Mouse (Mus musculus): ENCODE results near the gene Kat2a. TPM values are rescaled to one million over a fixed set of nuclear protein-coding genes. Genes with fewer than 3 reads are reported as not detected.

Gene Kat2a
- 30.5 and 31.7 TPM in 2 replicates for polyA plus RNA-seq (2015; fragmentation: Nextera tagmentation; extraction: Ambion mirVana)

DNA sequence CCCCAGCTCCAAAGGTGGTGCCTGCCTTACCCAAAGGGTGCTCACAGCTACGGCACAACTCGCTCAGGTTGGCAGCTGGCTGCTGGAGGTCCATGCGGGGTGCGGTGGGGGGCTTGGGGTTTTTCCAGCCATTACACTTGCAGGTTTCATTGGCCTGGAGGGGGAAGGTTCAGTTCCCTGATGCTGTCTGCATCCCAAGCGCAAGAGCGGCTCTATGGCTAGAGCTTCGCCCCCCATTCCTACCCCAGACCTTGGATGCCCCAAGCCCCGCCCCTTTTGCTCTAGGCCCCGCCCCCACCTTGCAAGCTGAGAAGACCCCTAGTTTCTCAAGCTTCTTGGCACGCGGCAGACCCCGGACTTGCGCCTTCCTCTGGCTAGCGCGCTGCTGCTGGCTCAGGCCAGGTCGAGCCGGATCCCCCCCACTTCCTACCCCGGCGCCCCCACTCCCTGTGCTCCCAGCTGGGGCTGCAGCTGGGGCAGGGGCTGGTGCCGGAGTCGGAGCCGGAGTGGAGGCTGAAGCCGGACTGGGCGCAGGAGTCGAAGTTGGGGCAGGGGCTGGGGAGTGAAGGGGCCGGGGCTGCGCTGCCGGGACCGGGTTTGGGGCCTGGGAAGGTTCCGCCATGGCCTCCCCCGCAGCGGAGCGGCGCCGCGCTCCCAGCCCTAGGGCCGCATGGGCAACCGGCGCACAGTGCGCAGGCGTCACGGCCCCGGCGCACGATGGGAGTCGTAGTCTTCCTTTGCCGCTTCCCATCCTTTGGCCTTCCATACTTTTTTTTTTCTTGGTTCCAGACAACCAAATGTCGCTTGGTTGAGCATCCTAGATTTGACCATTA is at the start of gene Kat2a:
Gene Kat2a, minus strand, starts transcription at position 683 of the 833 bp plus-strand sequence.
- H3K27me3 ChIP-seq (ENCODE audit: control insufficient read depth, insufficient read depth, low read length) = no peaks in the 10 kb centered on the region
- H3K36me3 ChIP-seq (ENCODE audit: control insufficient read depth, insufficient read depth) = peaks cover 36% of the 10 kb centered on the region
- H3K27ac ChIP-seq (ENCODE audit: low read length) = peak within 1 kb of the TSS; percentile 66
- H3K9me3 ChIP-seq (replicated peaks; ENCODE audit: control insufficient read depth, low read length) = no peaks in the 10 kb centered on the region
- peak; percentile 85 for ATAC-seq (replicated peaks; ENCODE audit: extremely low read depth, insufficient read depth, low FRiP score)
- peak within 1 kb of the TSS; percentile 78 for H3K4me2 ChIP-seq (ENCODE audit: low read depth, low read length)
- WGBS = 2% methylated on average over 48 of the region's 48 CpGs
- H3K4me1 ChIP-seq (ENCODE audit: control insufficient read depth, insufficient read depth, low read length) = peaks cover 22% of the 10 kb centered on the region
- peak within 1 kb of the TSS; percentile 90 for H3K4me3 ChIP-seq (ENCODE audit: low read length)
- H3K9ac ChIP-seq (ENCODE audit: low read length) = peak within 1 kb of the TSS; percentile 95

- H3K4me1 ChIP-seq (ENCODE audit: control insufficient read depth, insufficient read depth, low read length) = peaks cover 10% of the 10 kb centered on the region; the same call in 1 of the 2 replicates
- 0 out of 2 replicates have a peak, but pooled peaks cover 2% of the 10 kb centered on the region for H3K36me3 ChIP-seq (ENCODE audit: control insufficient read depth, insufficient read depth)
- WGBS = under 1% methylated on average over 27 of the region's 27 CpGs
- H3K27ac ChIP-seq (ENCODE audit: low read length) = no peak overlapping the region
- peak overlapping the region; percentile 89 for H3K4me2 ChIP-seq (ENCODE audit: low read depth, low read length)
- peak overlapping the region; percentile 65 for H3K9ac ChIP-seq (ENCODE audit: low read length)
- peak; percentile 64 for ATAC-seq (replicated peaks; ENCODE audit: extremely low read depth, insufficient read depth, low FRiP score)
- peaks cover 40% of the 10 kb centered on the region for H3K27me3 ChIP-seq (ENCODE audit: control insufficient read depth, insufficient read depth, low read length)
- H3K9me3 ChIP-seq (replicated peaks; ENCODE audit: control insufficient read depth, low read length) = no peaks in the 10 kb centered on the region
- H3K4me3 ChIP-seq (ENCODE audit: low read length) = peak overlapping the region; percentile 62
Observed at GRCm38 (mm10) chr11:100761547-100762045, 49.3 kb upstream of the Kat2a start.

- Histone ChIP-seq H3K27ac (ENCODE audit: low read length) (no peak within 1 kb of the TSS), H3K4me2 (ENCODE audit: low read depth, low read length) (peak within 1 kb of the TSS; percentile 59), H3K4me3 (ENCODE audit: low read length) (peak within 1 kb of the TSS; percentile 20), H3K4me1 (ENCODE audit: control insufficient read depth, insufficient read depth, low read length) (peaks cover 10% of the 10 kb centered on the region; the same call in 1 of the 2 replicates), H3K27me3 (ENCODE audit: control insufficient read depth, insufficient read depth, low read length) (peaks cover 47% of the 10 kb centered on the region), H3K9ac (ENCODE audit: low read length) (no peak within 1 kb of the TSS), H3K36me3 (ENCODE audit: control insufficient read depth, insufficient read depth) (no peaks in the 10 kb centered on the region), H3K9me3 (replicated peaks; ENCODE audit: control insufficient read depth, low read length) (no peaks in the 10 kb centered on the region)
- WGBS = 2% methylated on average over 45 of the region's 51 CpGs
- ATAC-seq (replicated peaks; ENCODE audit: extremely low read depth, insufficient read depth, low FRiP score) = no peak
Observed at GRCm38 (mm10) chr11:100759611-100760233, 47.5 kb upstream of the Kat2a start, which contains the start of gene Kcnh4. Gene Kcnh4 (minus strand): TSS chr11:100759942.

DNA sequence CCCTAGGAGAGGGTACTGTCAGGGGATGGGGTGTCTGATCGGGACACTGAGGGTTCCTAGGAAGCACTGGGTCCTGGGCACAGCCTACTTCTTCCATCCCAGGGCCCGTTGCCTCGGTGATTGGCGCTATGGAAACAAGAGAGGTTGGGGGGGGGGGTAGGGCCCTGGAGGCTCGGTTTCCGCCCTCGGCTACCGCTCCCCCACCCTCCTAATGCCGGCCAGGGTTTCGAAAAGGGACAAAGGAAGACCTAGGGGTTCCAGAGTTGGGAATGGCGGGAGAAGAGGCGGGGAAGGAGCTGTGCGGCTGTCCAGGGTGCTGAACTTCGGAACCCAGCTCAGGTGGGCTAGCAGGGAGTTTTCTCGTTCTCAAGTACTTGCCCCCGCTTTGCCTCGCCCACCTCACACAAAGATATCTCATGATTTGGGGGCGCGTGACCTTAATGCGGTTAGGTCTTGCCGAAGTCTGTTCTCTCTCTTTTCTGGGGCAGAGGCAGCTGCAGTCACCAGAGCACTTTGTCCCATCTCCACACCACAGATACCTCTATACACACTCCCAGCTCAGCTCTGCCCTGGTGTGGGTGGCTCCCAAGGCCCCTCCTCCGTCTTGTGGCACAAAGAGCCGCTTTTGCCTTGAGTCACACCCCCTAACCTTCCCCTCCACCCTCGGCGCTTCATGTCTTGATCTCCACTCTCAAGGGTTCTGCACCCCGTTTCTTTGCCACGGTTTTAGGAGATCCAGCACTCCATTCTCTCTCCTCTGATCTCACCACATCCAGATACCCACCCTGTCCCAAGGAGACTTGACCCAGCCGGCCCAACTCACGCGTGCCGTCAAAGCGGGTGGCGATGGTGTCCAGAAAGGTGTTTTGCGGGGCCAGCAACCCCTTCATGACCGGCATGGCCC is 46.7 kb upstream of the Kat2a start:
- H3K9ac ChIP-seq (ENCODE audit: low read length) = no peak overlapping the region
- peaks cover 10% of the 10 kb centered on the region; the same call in 1 of the 2 replicates for H3K4me1 ChIP-seq (ENCODE audit: control insufficient read depth, insufficient read depth, low read length)
- no peaks in the 10 kb centered on the region for H3K9me3 ChIP-seq (replicated peaks; ENCODE audit: control insufficient read depth, low read length)
- 1% methylated on average over 35 of the region's 35 CpGs for whole genome bisulfite sequencing
- H3K27ac ChIP-seq (ENCODE audit: low read length) = no peak overlapping the region
- H3K27me3 ChIP-seq (ENCODE audit: control insufficient read depth, insufficient read depth, low read length) = peaks cover 47% of the 10 kb centered on the region
- H3K4me2 ChIP-seq (ENCODE audit: low read depth, low read length) = peak overlapping the region; percentile 59
- no peaks in the 10 kb centered on the region for H3K36me3 ChIP-seq (ENCODE audit: control insufficient read depth, insufficient read depth)
- peak overlapping the region; percentile 20 for H3K4me3 ChIP-seq (ENCODE audit: low read length)
- no peak for ATAC-seq (replicated peaks; ENCODE audit: extremely low read depth, insufficient read depth, low FRiP score)

GRCm38 (mm10) chr11:100757566-100757965 is 45.3 kb upstream of the Kat2a start:
- Histone ChIP-seq H3K4me2 (ENCODE audit: low read depth, low read length) (no peak overlapping the region), H3K36me3 (ENCODE audit: control insufficient read depth, insufficient read depth) (no peaks in the 10 kb centered on the region), H3K27ac (ENCODE audit: low read length) (no peak overlapping the region), H3K9ac (ENCODE audit: low read length) (no peak overlapping the region), H3K4me1 (ENCODE audit: control insufficient read depth, insufficient read depth, low read length) (peaks cover 10% of the 10 kb centered on the region; the same call in 1 of the 2 replicates), H3K4me3 (ENCODE audit: low read length) (no peak overlapping the region), H3K9me3 (replicated peaks; ENCODE audit: control insufficient read depth, low read length) (no peaks in the 10 kb centered on the region), H3K27me3 (ENCODE audit: control insufficient read depth, insufficient read depth, low read length) (peaks cover 46% of the 10 kb centered on the region)
- no peak for ATAC-seq (replicated peaks; ENCODE audit: extremely low read depth, insufficient read depth, low FRiP score)
- 81% methylated on average over 12 of the region's 12 CpGs for WGBS

GRCm38 (mm10) chr11:100756476-100756875 is 44.2 kb upstream of the Kat2a start:
- Histone ChIP-seq H3K27me3 (ENCODE audit: control insufficient read depth, insufficient read depth, low read length) (peaks cover 43% of the 10 kb centered on the region), H3K27ac (ENCODE audit: low read length) (no peak overlapping the region), H3K4me2 (ENCODE audit: low read depth, low read length) (no peak overlapping the region), H3K9ac (ENCODE audit: low read length) (no peak overlapping the region), H3K4me3 (ENCODE audit: low read length) (no peak overlapping the region), H3K4me1 (ENCODE audit: control insufficient read depth, insufficient read depth, low read length) (peaks cover 7% of the 10 kb centered on the region; the same call in 1 of the 2 replicates), H3K36me3 (ENCODE audit: control insufficient read depth, insufficient read depth) (no peaks in the 10 kb centered on the region), H3K9me3 (replicated peaks; ENCODE audit: control insufficient read depth, low read length) (no peaks in the 10 kb centered on the region)
- 56% methylated on average over 6 of the region's 6 CpGs for WGBS
- no peak for ATAC-seq (replicated peaks; ENCODE audit: extremely low read depth, insufficient read depth, low FRiP score)

DNA sequence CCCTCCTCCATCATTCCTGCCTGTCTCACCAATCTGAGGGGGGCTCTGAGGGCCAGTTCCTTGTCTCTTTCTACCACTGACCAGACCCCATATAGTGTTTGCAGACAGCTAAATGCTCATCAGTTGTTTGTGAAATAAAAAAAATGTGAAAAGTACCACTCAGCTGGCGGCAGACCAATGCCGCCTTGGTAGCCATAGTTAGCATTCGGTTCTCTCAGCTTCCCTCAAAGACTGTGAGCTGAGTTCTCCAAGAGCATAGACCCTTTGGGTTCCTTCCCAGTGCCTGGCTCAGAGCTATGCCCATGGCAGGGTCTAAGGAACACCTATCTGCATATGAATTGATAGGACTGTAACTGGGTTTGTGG is 42.4 kb upstream of the Kat2a start:
- H3K27ac ChIP-seq (ENCODE audit: low read length) = no peak overlapping the region

DNA sequence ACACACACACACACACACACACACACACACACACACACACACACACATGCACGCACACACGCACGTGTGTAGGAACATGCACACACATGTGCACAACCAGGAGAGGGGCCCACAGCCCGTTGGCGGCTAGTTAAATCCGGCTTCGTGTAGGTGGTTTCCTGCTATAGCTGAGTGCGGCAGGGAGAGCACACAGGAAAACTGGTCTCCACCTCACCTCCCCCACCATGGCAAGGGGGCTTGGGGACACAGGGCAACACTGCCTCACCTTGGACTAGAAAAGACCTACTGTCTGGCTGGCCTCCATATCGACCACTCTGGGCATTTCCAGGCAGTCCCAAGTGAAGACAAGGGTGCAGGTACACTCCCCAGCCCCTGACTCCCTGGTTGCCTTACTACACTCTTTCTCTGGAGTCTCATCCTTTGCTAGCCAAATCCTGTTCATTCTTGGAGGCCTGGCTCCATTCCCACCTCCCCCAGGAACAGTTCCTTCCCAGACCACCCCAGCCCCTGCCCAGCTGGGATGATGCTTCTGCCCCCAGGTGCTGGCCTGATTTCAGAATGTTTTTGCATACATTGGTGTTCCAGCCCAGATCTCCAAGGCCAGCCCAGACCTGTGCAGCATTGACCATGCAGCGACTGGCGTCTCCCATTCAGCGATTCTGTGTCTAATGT is 41.9 kb upstream of the Kat2a start:
- Histone ChIP-seq H3K36me3 (ENCODE audit: control insufficient read depth, insufficient read depth) (no peaks in the 10 kb centered on the region), H3K27ac (ENCODE audit: low read length) (no peak overlapping the region), H3K4me1 (ENCODE audit: control insufficient read depth, insufficient read depth, low read length) (0 out of 2 replicates have a peak, but pooled peaks cover under 1% of the 10 kb centered on the region), H3K9me3 (replicated peaks; ENCODE audit: control insufficient read depth, low read length) (no peaks in the 10 kb centered on the region), H3K4me3 (ENCODE audit: low read length) (no peak overlapping the region), H3K4me2 (ENCODE audit: low read depth, low read length) (no peak overlapping the region), H3K27me3 (ENCODE audit: control insufficient read depth, insufficient read depth, low read length) (peaks cover 33% of the 10 kb centered on the region), H3K9ac (ENCODE audit: low read length) (no peak overlapping the region)
- WGBS = 73% methylated on average over 12 of the region's 12 CpGs
- ATAC-seq (replicated peaks; ENCODE audit: extremely low read depth, insufficient read depth, low FRiP score) = no peak

More for the DNA sequence above, 42.4 kb upstream of the Kat2a start:
- Histone ChIP-seq H3K36me3 (ENCODE audit: control insufficient read depth, insufficient read depth) (no peaks in the 10 kb centered on the region), H3K9ac (ENCODE audit: low read length) (no peak overlapping the region), H3K4me3 (ENCODE audit: low read length) (no peak overlapping the region), H3K9me3 (replicated peaks; ENCODE audit: control insufficient read depth, low read length) (no peaks in the 10 kb centered on the region), H3K4me2 (ENCODE audit: low read depth, low read length) (no peak overlapping the region), H3K27me3 (ENCODE audit: control insufficient read depth, insufficient read depth, low read length) (peaks cover 35% of the 10 kb centered on the region), H3K4me1 (ENCODE audit: control insufficient read depth, insufficient read depth, low read length) (peaks cover 5% of the 10 kb centered on the region; the same call in 1 of the 2 replicates)
- ATAC-seq (replicated peaks; ENCODE audit: extremely low read depth, insufficient read depth, low FRiP score) = no peak
- 87% methylated on average over 3 of the region's 3 CpGs for WGBS

Data from heart, embryonic 16.5 days (tissue).